ENCODE assay signal across 7 mouse cellular contexts in genomic region chr4:116820902-116821693, GRCm38 (mm10). TPM values are rescaled to one million over a fixed set of nuclear protein-coding genes. Genes with fewer than 3 reads are reported as not detected.
DNase-seq lines count a peak whose midpoint lies in the region; ATAC-seq and TF ChIP-seq lines count a peak whose summit lies in the region.

No protein-coding gene starts in this region.

- peak; percentile 87 to 96 for DNase-seq in adrenal gland, adult (ENCODE audit: inconsistent age in 2 of 2, low spot score in 1 of 2)
- peak; percentile 71 to 73 for DNase-seq in cerebellum, postnatal 14 days
- DNase-seq in gastrocnemius, adult 2 months: peak; percentile 88
- peak; percentile 96 for DNase-seq in midbrain, embryonic 11.5 days (ENCODE audit: low spot score, missing footprints)
- DNase-seq in skeletal muscle tissue, adult 2 months (ENCODE audit: low read depth, low spot score): peak; percentile 72

- peak overlapping the region; percentile 67 for H3K9ac ChIP-seq in hindbrain, embryonic 16.5 days (ENCODE audit: low read depth, low read length)
- peak overlapping the region; percentile 57 for H3K9ac ChIP-seq in limb, embryonic 12.5 days (replicated peaks)
- peak overlapping the region; percentile 63 for H3K9ac ChIP-seq in midbrain, embryonic 11.5 days (ENCODE audit: low read length)

- H3K4me1 ChIP-seq in hindbrain, embryonic 16.5 days (ENCODE audit: control insufficient read depth, insufficient read depth, low read depth, low read length): peaks cover 17% of the 10 kb centered on the region
- H3K4me1 ChIP-seq in limb, embryonic 12.5 days (replicated peaks): peaks cover 13% of the 10 kb centered on the region
- peaks cover 11% of the 10 kb centered on the region for H3K4me1 ChIP-seq in midbrain, embryonic 11.5 days (ENCODE audit: control insufficient read depth, insufficient read depth, low read length)

- ATAC-seq in hindbrain, embryonic 16.5 days: peak; percentile 53
- peak; percentile 68; the same call in 1 of the 2 replicates for ATAC-seq in limb, embryonic 12.5 days (ENCODE audit: insufficient number of reproducible peaks, insufficient read depth, low FRiP score, low TSS enrichment, low read depth)
- peak; percentile 78 for ATAC-seq in midbrain, embryonic 11.5 days (ENCODE audit: low FRiP score)

- H3K4me3 ChIP-seq in gastrocnemius, adult 2 months: peak overlapping the region; percentile 80
- peak overlapping the region; percentile 49 for H3K4me3 ChIP-seq in hindbrain, embryonic 16.5 days (ENCODE audit: low read length)
- peak overlapping the region; percentile 52 for H3K4me3 ChIP-seq in limb, embryonic 12.5 days (replicated peaks)
- H3K4me3 ChIP-seq in midbrain, embryonic 11.5 days (ENCODE audit: low read depth, low read length): peak overlapping the region; percentile 42

- no peaks in the 10 kb centered on the region for H3K9me3 ChIP-seq in hindbrain, embryonic 16.5 days (ENCODE audit: control insufficient read depth, low read length)
- H3K9me3 ChIP-seq in limb, embryonic 12.5 days: no peaks in the 10 kb centered on the region
- H3K9me3 ChIP-seq in midbrain, embryonic 11.5 days (ENCODE audit: control insufficient read depth, low read length): no peaks in the 10 kb centered on the region

- no peaks in the 10 kb centered on the region for H3K36me3 ChIP-seq in hindbrain, embryonic 16.5 days (ENCODE audit: control insufficient read depth, insufficient read depth, low read length)
- H3K36me3 ChIP-seq in limb, embryonic 12.5 days: peaks cover 22% of the 10 kb centered on the region
- H3K36me3 ChIP-seq in midbrain, embryonic 11.5 days (ENCODE audit: control insufficient read depth, insufficient read depth, low read length): 0 out of 2 replicates have a peak, but pooled peaks cover 3% of the 10 kb centered on the region

- peak; percentile 42 for TF ChIP-seq CTCF in gastrocnemius, adult 2 months (IDR thresholded peaks at IDR 0.05)

- peaks cover 13% of the 10 kb centered on the region for H3K27me3 ChIP-seq in hindbrain, embryonic 16.5 days (replicated peaks; ENCODE audit: control insufficient read depth, insufficient read depth, low read length)
- peaks cover 24% of the 10 kb centered on the region for H3K27me3 ChIP-seq in limb, embryonic 12.5 days
- H3K27me3 ChIP-seq in midbrain, embryonic 11.5 days (ENCODE audit: control insufficient read depth, insufficient read depth, low read length): peaks cover 14% of the 10 kb centered on the region

- H3K27ac ChIP-seq in gastrocnemius, adult 2 months: peak overlapping the region; percentile 78
- no peak overlapping the region for H3K27ac ChIP-seq in hindbrain, embryonic 16.5 days (ENCODE audit: low read depth, low read length)
- H3K27ac ChIP-seq in limb, embryonic 12.5 days: no peak overlapping the region
- H3K27ac ChIP-seq in midbrain, embryonic 11.5 days (ENCODE audit: low read depth, low read length): no peak overlapping the region

- intact Hi-C loops in gastrocnemius, adult 2 months (cut with DNase I): no loop called here

- H3K4me2 ChIP-seq in hindbrain, embryonic 16.5 days (ENCODE audit: low read length): peak overlapping the region; percentile 93
- peak overlapping the region; percentile 93 for H3K4me2 ChIP-seq in limb, embryonic 12.5 days
- H3K4me2 ChIP-seq in midbrain, embryonic 11.5 days: peak overlapping the region; percentile 96

- under 1% methylated on average over 46 of the region's 51 CpGs for WGBS in hindbrain, embryonic 16.5 days
- WGBS in limb, embryonic 12.5 days: under 1% methylated on average over 51 of the region's 51 CpGs
- WGBS in midbrain, embryonic 11.5 days: under 1% methylated on average over 51 of the region's 51 CpGs

RNA-seq across cellular contexts. Expression of gene Hpdl, which starts 0.4 kb away (rescaled TPM):
- 1 to 10 TPM; 1.5 to 1.9 TPM for total RNA-seq in gastrocnemius, adult 2 months (2021)
- 2.1 and 2.3 TPM in 2 replicates for polyA plus RNA-seq in hindbrain, embryonic 16.5 days (2015; fragmentation: Nextera tagmentation; extraction: Ambion mirVana)
- 1.5 and 2.0 TPM in 2 replicates for polyA plus RNA-seq in limb, embryonic 12.5 days (2016; fragmentation: Nextera tagmentation; extraction: Ambion mirVana)
- 0.51 and 0.81 TPM in 2 replicates for polyA plus RNA-seq in midbrain, embryonic 11.5 days (2014; fragmentation: Nextera tagmentation; extraction: Ambion mirVana)

RNA-seq across cellular contexts. Expression of gene Mutyh, which starts 13.6 kb away (rescaled TPM):
- total RNA-seq in gastrocnemius, adult 2 months (2021): 1 to 10 TPM in 1 of 2 experiments, under 1 TPM in 1; 0.87 to 1.8 TPM
- 6.8 and 9.1 TPM in 2 replicates for polyA plus RNA-seq in hindbrain, embryonic 16.5 days (2015; fragmentation: Nextera tagmentation; extraction: Ambion mirVana)
- 22.1 and 23.5 TPM in 2 replicates for polyA plus RNA-seq in limb, embryonic 12.5 days (2016; fragmentation: Nextera tagmentation; extraction: Ambion mirVana)
- polyA plus RNA-seq in midbrain, embryonic 11.5 days (2014; fragmentation: Nextera tagmentation; extraction: Ambion mirVana): 13.9 and 18.2 TPM in 2 replicates

RNA-seq across cellular contexts. Expression of gene Toe1, which starts 13.7 kb away (rescaled TPM):
- total RNA-seq in gastrocnemius, adult 2 months (2021): 1 to 10 TPM; 4.1 to 5.4 TPM
- polyA plus RNA-seq in hindbrain, embryonic 16.5 days (2015; fragmentation: Nextera tagmentation; extraction: Ambion mirVana): 29.6 and 30.1 TPM in 2 replicates
- 39.1 and 40.8 TPM in 2 replicates for polyA plus RNA-seq in limb, embryonic 12.5 days (2016; fragmentation: Nextera tagmentation; extraction: Ambion mirVana)
- polyA plus RNA-seq in midbrain, embryonic 11.5 days (2014; fragmentation: Nextera tagmentation; extraction: Ambion mirVana): 33.7 and 34.1 TPM in 2 replicates

RNA-seq across cellular contexts. Expression of gene Zswim5, which starts 56.1 kb away (rescaled TPM):
- under 1 TPM in 1 of 2 experiments, not detected in 1; 0.14 TPM for total RNA-seq in gastrocnemius, adult 2 months (2021)
- 4.1 and 4.8 TPM in 2 replicates for polyA plus RNA-seq in hindbrain, embryonic 16.5 days (2015; fragmentation: Nextera tagmentation; extraction: Ambion mirVana)
- 0.58 and 0.70 TPM in 2 replicates for polyA plus RNA-seq in limb, embryonic 12.5 days (2016; fragmentation: Nextera tagmentation; extraction: Ambion mirVana)
- polyA plus RNA-seq in midbrain, embryonic 11.5 days (2014; fragmentation: Nextera tagmentation; extraction: Ambion mirVana): 8.7 and 10.1 TPM in 2 replicates
